Mouse (Mus musculus): ENCODE data around the gene Cited4. TPM values are rescaled to one million over a fixed set of nuclear protein-coding genes. Genes with fewer than 3 reads are reported as not detected.

Gene Cited4
- total and polyA plus RNA-seq, 3 experiments, result 31.6 to 52.2 (median 39.9) TPM

DNA sequence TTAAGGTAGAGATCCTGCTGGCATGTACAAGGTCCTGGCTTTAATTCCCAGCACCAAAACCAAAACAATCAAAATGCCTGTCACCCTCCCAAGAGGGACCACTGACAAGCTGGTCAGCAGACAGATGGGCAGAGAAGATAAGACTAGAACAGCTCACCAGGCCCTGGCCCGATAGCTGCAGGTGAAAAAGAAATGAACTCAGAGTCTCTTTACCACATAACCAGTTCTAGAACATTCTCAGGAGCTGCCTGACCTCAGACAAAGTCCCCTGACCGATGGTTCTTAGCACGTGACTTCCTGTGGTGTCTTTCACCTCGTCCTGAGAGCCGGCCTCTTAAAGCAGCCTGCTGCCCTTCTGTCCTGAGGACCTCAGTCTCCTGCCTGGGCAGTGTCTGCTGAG lies 3.2 kb downstream of the Cited4 start:
- TF ChIP-seq POLR2A (IDR thresholded peaks at IDR 0.05; ENCODE audit: insufficient read depth, low read depth, low read length), result no peak
- TF ChIP-seq EP300 (IDR thresholded peaks at IDR 0.05; ENCODE audit: insufficient read depth, low read depth, low read length), result no peak
- no peak for TF ChIP-seq CTCF (IDR thresholded peaks at IDR 0.05)
- DNase-seq, result no peak
- Histone ChIP-seq H3K4me3 (no peak overlapping the region), H3K79me2 (replicated peaks; ENCODE audit: control insufficient read depth, insufficient read depth, low read length) (no peaks in the 10 kb centered on the region), H3K27ac (no peak overlapping the region), H3K9ac (ENCODE audit: low read depth, low read length) (no peak overlapping the region), H3K27me3 (ENCODE audit: control insufficient read depth, insufficient read depth, low read length) (no peaks in the 10 kb centered on the region), H3K4me1 (ENCODE audit: control insufficient read depth, insufficient read depth, low read length) (no peaks in the 10 kb centered on the region; the same call in 1 of the 2 replicates), H3K36me3 (ENCODE audit: control insufficient read depth, insufficient read depth, low read length) (no peaks in the 10 kb centered on the region)
- intact Hi-C loops (cut with DNase I), result loop anchor here (5.0 kb wide), 1 partner anchor 77 kb away; no protein-coding TSS in a partner anchor
- 61% methylated on average over 5 of the region's 5 CpGs for WGBS

DNA sequence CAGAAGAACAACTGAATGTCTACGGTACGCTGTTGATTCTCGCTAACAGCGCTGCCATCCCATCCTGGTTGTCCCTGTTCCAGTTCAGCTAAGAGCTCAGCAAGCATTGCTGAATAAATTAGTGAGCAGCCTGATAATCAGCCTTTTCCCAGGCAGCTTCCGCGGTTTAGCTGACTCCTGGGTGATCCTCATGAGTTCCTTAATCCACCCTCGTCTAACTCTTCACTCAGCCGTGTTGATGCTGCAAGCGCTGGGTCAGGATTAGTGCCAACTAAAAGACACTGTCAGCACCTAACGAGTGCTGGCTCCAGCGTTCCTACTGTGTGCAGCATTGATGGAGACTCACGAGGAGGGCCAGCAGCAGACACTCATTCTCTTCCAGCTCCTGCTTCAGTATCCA lies 4.7 kb downstream of the Cited4 start:
- intact Hi-C loops (cut with DNase I), result no loop called here
- H3K9ac ChIP-seq (ENCODE audit: low read depth, low read length), result no peak overlapping the region
- no peaks in the 10 kb centered on the region for H3K27me3 ChIP-seq (ENCODE audit: control insufficient read depth, insufficient read depth, low read length)
- no peaks in the 10 kb centered on the region for H3K36me3 ChIP-seq (ENCODE audit: control insufficient read depth, insufficient read depth, low read length)
- H3K79me2 ChIP-seq (replicated peaks; ENCODE audit: control insufficient read depth, insufficient read depth, low read length), result no peaks in the 10 kb centered on the region
- no peak overlapping the region for H3K27ac ChIP-seq
- no peak overlapping the region for H3K4me3 ChIP-seq
- no peak for TF ChIP-seq CTCF (IDR thresholded peaks at IDR 0.05)
- no peak for TF ChIP-seq POLR2A (IDR thresholded peaks at IDR 0.05; ENCODE audit: insufficient read depth, low read depth, low read length)
- no peak for TF ChIP-seq EP300 (IDR thresholded peaks at IDR 0.05; ENCODE audit: insufficient read depth, low read depth, low read length)
- H3K4me1 ChIP-seq (ENCODE audit: control insufficient read depth, insufficient read depth, low read length), result no peaks in the 10 kb centered on the region; the same call in 1 of the 2 replicates
- DNase-seq, result no peak
- 64% methylated on average over 12 of the region's 12 CpGs for WGBS

DNA sequence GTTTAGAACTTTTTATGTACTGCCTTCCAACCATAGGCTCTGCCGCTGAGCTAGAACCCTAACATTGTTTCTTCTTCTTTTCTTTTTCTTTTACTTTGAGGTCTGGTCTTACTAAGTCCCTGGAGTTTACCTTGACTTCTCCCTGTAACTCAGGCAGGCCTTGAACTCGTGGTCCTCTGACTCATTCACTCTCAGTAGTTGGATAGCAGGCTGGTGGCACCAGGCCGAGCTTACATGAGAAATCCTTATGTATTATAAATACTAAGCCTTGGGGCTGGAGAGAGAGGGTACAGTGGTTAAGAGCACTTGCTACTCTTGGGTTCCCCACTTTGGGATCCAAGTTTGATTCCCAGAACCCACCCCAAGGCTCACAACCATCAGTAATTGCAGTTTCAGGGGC lies 7.2 kb downstream of the Cited4 start:
- DNase-seq, result no peak
- Histone ChIP-seq H3K4me3 (no peak overlapping the region), H3K9ac (ENCODE audit: low read depth, low read length) (no peak overlapping the region), H3K4me1 (ENCODE audit: control insufficient read depth, insufficient read depth, low read length) (no peaks in the 10 kb centered on the region; the same call in 1 of the 2 replicates), H3K36me3 (ENCODE audit: control insufficient read depth, insufficient read depth, low read length) (no peaks in the 10 kb centered on the region), H3K27me3 (ENCODE audit: control insufficient read depth, insufficient read depth, low read length) (no peaks in the 10 kb centered on the region), H3K79me2 (replicated peaks; ENCODE audit: control insufficient read depth, insufficient read depth, low read length) (no peaks in the 10 kb centered on the region), H3K27ac (no peak overlapping the region)
- 90% methylated on average over 3 of the region's 3 CpGs for WGBS
- intact Hi-C loops (cut with DNase I), result no loop called here
- TF ChIP-seq EP300 (IDR thresholded peaks at IDR 0.05; ENCODE audit: insufficient read depth, low read depth, low read length) (no peak), POLR2A (IDR thresholded peaks at IDR 0.05; ENCODE audit: insufficient read depth, low read depth, low read length) (no peak), CTCF (IDR thresholded peaks at IDR 0.05) (no peak)

DNA sequence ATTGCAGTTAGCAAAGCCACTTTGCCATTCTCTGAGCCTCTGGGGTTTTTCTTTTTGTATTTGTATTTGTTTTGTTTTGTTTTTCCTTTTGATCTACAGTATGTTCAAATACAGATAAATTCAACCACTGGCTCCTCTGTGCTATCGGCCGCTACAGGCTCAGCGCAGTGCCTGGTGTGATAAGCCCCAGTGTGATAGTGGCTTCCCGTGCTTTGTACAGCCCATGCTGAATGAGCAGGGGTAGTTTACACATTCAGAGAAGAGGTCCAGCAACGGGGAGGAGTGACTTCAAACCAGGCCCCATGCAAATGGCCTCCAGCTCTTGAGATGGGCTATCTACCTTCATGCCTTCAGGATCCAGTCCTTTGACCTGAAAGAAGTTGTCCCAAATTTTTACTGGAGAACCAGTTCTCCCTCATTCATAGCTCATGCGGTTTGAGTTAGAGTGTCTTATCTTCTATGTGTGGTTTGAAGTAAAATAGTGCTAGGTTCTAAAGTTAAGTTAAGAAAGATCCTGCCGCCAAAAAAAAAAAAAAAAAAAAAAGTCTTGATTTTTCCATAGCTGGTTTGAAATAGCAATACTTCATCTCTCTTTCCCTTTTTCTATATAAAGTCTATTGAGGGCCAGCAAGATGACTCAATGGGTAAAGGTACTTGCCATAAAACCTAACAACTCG lies 8.5 kb downstream of the Cited4 start:
- intact Hi-C loops (cut with DNase I), result no loop called here
- no peaks in the 10 kb centered on the region for H3K27me3 ChIP-seq (ENCODE audit: control insufficient read depth, insufficient read depth, low read length)
- H3K79me2 ChIP-seq (replicated peaks; ENCODE audit: control insufficient read depth, insufficient read depth, low read length), result no peaks in the 10 kb centered on the region
- H3K4me1 ChIP-seq (ENCODE audit: control insufficient read depth, insufficient read depth, low read length), result no peaks in the 10 kb centered on the region
- H3K27ac ChIP-seq, result no peak overlapping the region
- no peak for DNase-seq
- no peak overlapping the region for H3K9ac ChIP-seq (ENCODE audit: low read depth, low read length)
- WGBS, result 50% methylated on average over 8 of the region's 8 CpGs
- TF ChIP-seq CTCF (IDR thresholded peaks at IDR 0.05) (no peak), EP300 (IDR thresholded peaks at IDR 0.05; ENCODE audit: insufficient read depth, low read depth, low read length) (no peak), POLR2A (IDR thresholded peaks at IDR 0.05; ENCODE audit: insufficient read depth, low read depth, low read length) (no peak)
- no peak overlapping the region for H3K4me3 ChIP-seq
- no peaks in the 10 kb centered on the region for H3K36me3 ChIP-seq (ENCODE audit: control insufficient read depth, insufficient read depth, low read length)

GRCm38 (mm10) chr4:120675640-120676039 lies 9.3 kb downstream of the Cited4 start:
- H3K27ac ChIP-seq, result no peak overlapping the region
- intact Hi-C loops (cut with DNase I), result no loop called here
- H3K4me1 ChIP-seq (ENCODE audit: control insufficient read depth, insufficient read depth, low read length), result no peaks in the 10 kb centered on the region
- WGBS, result 67% methylated on average over 2 of the region's 2 CpGs
- H3K4me3 ChIP-seq, result no peak overlapping the region
- DNase-seq, result no peak
- TF ChIP-seq EP300 (IDR thresholded peaks at IDR 0.05; ENCODE audit: insufficient read depth, low read depth, low read length) (no peak), POLR2A (IDR thresholded peaks at IDR 0.05; ENCODE audit: insufficient read depth, low read depth, low read length) (no peak), CTCF (IDR thresholded peaks at IDR 0.05) (no peak)
- no peaks in the 10 kb centered on the region for H3K36me3 ChIP-seq (ENCODE audit: control insufficient read depth, insufficient read depth, low read length)
- H3K27me3 ChIP-seq (ENCODE audit: control insufficient read depth, insufficient read depth, low read length), result no peaks in the 10 kb centered on the region
- H3K9ac ChIP-seq (ENCODE audit: low read depth, low read length), result no peak overlapping the region
- H3K79me2 ChIP-seq (replicated peaks; ENCODE audit: control insufficient read depth, insufficient read depth, low read length), result no peaks in the 10 kb centered on the region

- no peak overlapping the region for H3K4me3 ChIP-seq
- no peaks in the 10 kb centered on the region for H3K79me2 ChIP-seq (replicated peaks; ENCODE audit: control insufficient read depth, insufficient read depth, low read length)
- no peaks in the 10 kb centered on the region for H3K27me3 ChIP-seq (ENCODE audit: control insufficient read depth, insufficient read depth, low read length)
- intact Hi-C loops (cut with DNase I), result loop anchor here (1.0 to 5.0 kb wide), 3 partner anchors 74 to 294 kb away; no protein-coding TSS in a partner anchor
- no peaks in the 10 kb centered on the region for H3K4me1 ChIP-seq (ENCODE audit: control insufficient read depth, insufficient read depth, low read length)
- no peak overlapping the region for H3K27ac ChIP-seq
- WGBS, result 56% methylated on average over 7 of the region's 7 CpGs
- peak in 1 of 2 experiments; percentile 28 for DNase-seq
- 0 out of 2 replicates have a peak, but pooled peaks have one; percentile 43 for TF ChIP-seq EP300 (IDR thresholded peaks at IDR 0.05; ENCODE audit: insufficient read depth, low read depth, low read length)
- TF ChIP-seq POLR2A (IDR thresholded peaks at IDR 0.05; ENCODE audit: insufficient read depth, low read depth, low read length), result no peak
- peak; percentile 78 for TF ChIP-seq CTCF (IDR thresholded peaks at IDR 0.05)
- H3K9ac ChIP-seq (ENCODE audit: low read depth, low read length), result no peak overlapping the region
- no peaks in the 10 kb centered on the region for H3K36me3 ChIP-seq (ENCODE audit: control insufficient read depth, insufficient read depth, low read length)
Measured at GRCm38 (mm10) chr4:120680953-120681352, 14.6 kb downstream of the Cited4 start.

All from heart, adult 2 months (tissue).